Mouse (Mus musculus) kidney, adult 2 months (tissue): ENCODE data around the gene Rerg.

Experiments
- CTCF ChIP-seq: fragments of 200-500 bp; conservative IDR thresholded peaks from 2 replicates; pipeline ENCODE4 v1.5.1; 2011; ENCODE audit warnings: low read depth, mild to moderate bottlenecking, control low read depth, low read length, moderate library complexity, mixed read lengths; ENCODE audit not compliant: insufficient read depth, insufficient read length
- POLR2A ChIP-seq: fragments of 200-500 bp; IDR thresholded peaks from one replicate; pipeline ENCODE4 v1.6.1; 2011; ENCODE audit warnings: low read depth, low read length, control low read depth

GRCm38 (mm10) chr6:137079701-137080100, 90.6 kb downstream of the Rerg start:
- no peak for TF ChIP-seq CTCF
- no peak for TF ChIP-seq POLR2A
